Mouse (Mus musculus): Measurements from ENCODE around the gene Dhdds. TPM values are rescaled to one million over a fixed set of nuclear protein-coding genes. Genes with fewer than 3 reads are reported as not detected.
A peak's percentile ranks its signal among the peaks of the same experiment; 100 is the strongest.

Gene Dhdds
- polyA plus RNA-seq, 1 experiment, result 27.7 TPM

- H3K36me3 ChIP-seq (ENCODE audit: control insufficient read depth, insufficient read depth), result no peaks in the 10 kb centered on the region
- H3K79me3 ChIP-seq (ENCODE audit: low read depth), result no peaks in the 10 kb centered on the region
- H3K4me3 ChIP-seq (ENCODE audit: insufficient read depth, poor library complexity, severe bottlenecking), result no peak overlapping the region
- TF ChIP-seq MAX (IDR thresholded peaks at IDR 0.05) (no peak), CTCF (IDR thresholded peaks at IDR 0.05; ENCODE audit: control insufficient read depth, insufficient read depth, insufficient read length) (no peak), MYOD1 (IDR thresholded peaks at IDR 0.05; ENCODE audit: control insufficient read depth, insufficient read length, low read depth) (no peak), USF1 (IDR thresholded peaks at IDR 0.05; ENCODE audit: low read depth) (no peak), CEBPB (IDR thresholded peaks at IDR 0.05; ENCODE audit: low read depth) (no peak), FOSL1 (IDR thresholded peaks at IDR 0.05; ENCODE audit: insufficient read depth, low read length, poor library complexity, severe bottlenecking) (no peak), MYOG (IDR thresholded peaks at IDR 0.05; ENCODE audit: control insufficient read depth, extremely low read depth, insufficient read length) (no peak)
- peaks cover 44% of the 10 kb centered on the region for H3K27me3 ChIP-seq (ENCODE audit: control insufficient read depth, insufficient read depth, insufficient read length)
- H3ac ChIP-seq (ENCODE audit: control insufficient read depth, insufficient read length, low read depth), result no peak overlapping the region
- H3K79me2 ChIP-seq (ENCODE audit: control insufficient read depth, insufficient read depth), result no peaks in the 10 kb centered on the region
Measured at GRCm38 (mm10) chr4:134018038-134018778, 17.5 kb upstream of the Dhdds start.

- no peaks in the 10 kb centered on the region for H3K79me3 ChIP-seq (ENCODE audit: low read depth)
- no peak overlapping the region for H3ac ChIP-seq (ENCODE audit: control insufficient read depth, insufficient read length, low read depth)
- no peak overlapping the region for H3K4me3 ChIP-seq (ENCODE audit: insufficient read depth, poor library complexity, severe bottlenecking)
- no peaks in the 10 kb centered on the region for H3K36me3 ChIP-seq (ENCODE audit: control insufficient read depth, insufficient read depth)
- TF ChIP-seq MYOG (IDR thresholded peaks at IDR 0.05; ENCODE audit: control insufficient read depth, extremely low read depth, insufficient read length) (no peak), MYOD1 (IDR thresholded peaks at IDR 0.05; ENCODE audit: control insufficient read depth, insufficient read length, low read depth) (no peak), CTCF (IDR thresholded peaks at IDR 0.05; ENCODE audit: control insufficient read depth, insufficient read depth, insufficient read length) (no peak), FOSL1 (IDR thresholded peaks at IDR 0.05; ENCODE audit: insufficient read depth, low read length, poor library complexity, severe bottlenecking) (no peak), MAX (IDR thresholded peaks at IDR 0.05) (no peak), USF1 (IDR thresholded peaks at IDR 0.05; ENCODE audit: low read depth) (no peak), CEBPB (IDR thresholded peaks at IDR 0.05; ENCODE audit: low read depth) (no peak)
- H3K79me2 ChIP-seq (ENCODE audit: control insufficient read depth, insufficient read depth), result no peaks in the 10 kb centered on the region
- H3K27me3 ChIP-seq (ENCODE audit: control insufficient read depth, insufficient read depth, insufficient read length), result peaks cover 52% of the 10 kb centered on the region
Measured at GRCm38 (mm10) chr4:134017201-134017865, 16.6 kb upstream of the Dhdds start.

GRCm38 (mm10) chr4:134016767-134017166 lies 16.0 kb upstream of the Dhdds start:
- Histone ChIP-seq H3K4me3 (ENCODE audit: insufficient read depth, poor library complexity, severe bottlenecking) (no peak overlapping the region), H3K36me3 (ENCODE audit: control insufficient read depth, insufficient read depth) (no peaks in the 10 kb centered on the region), H3K79me2 (ENCODE audit: control insufficient read depth, insufficient read depth) (no peaks in the 10 kb centered on the region), H3K79me3 (ENCODE audit: low read depth) (no peaks in the 10 kb centered on the region), H3ac (ENCODE audit: control insufficient read depth, insufficient read length, low read depth) (no peak overlapping the region), H3K27me3 (ENCODE audit: control insufficient read depth, insufficient read depth, insufficient read length) (peaks cover 57% of the 10 kb centered on the region)
- no peak for TF ChIP-seq MYOD1 (IDR thresholded peaks at IDR 0.05; ENCODE audit: control insufficient read depth, insufficient read length, low read depth)
- no peak for TF ChIP-seq MYOG (IDR thresholded peaks at IDR 0.05; ENCODE audit: control insufficient read depth, extremely low read depth, insufficient read length)
- no peak for TF ChIP-seq CEBPB (IDR thresholded peaks at IDR 0.05; ENCODE audit: low read depth)
- no peak for TF ChIP-seq CTCF (IDR thresholded peaks at IDR 0.05; ENCODE audit: control insufficient read depth, insufficient read depth, insufficient read length)
- no peak for TF ChIP-seq FOSL1 (IDR thresholded peaks at IDR 0.05; ENCODE audit: insufficient read depth, low read length, poor library complexity, severe bottlenecking)
- no peak for TF ChIP-seq MAX (IDR thresholded peaks at IDR 0.05)
- TF ChIP-seq USF1 (IDR thresholded peaks at IDR 0.05; ENCODE audit: low read depth), result no peak

- Histone ChIP-seq H3K4me3 (ENCODE audit: insufficient read depth, poor library complexity, severe bottlenecking) (no peak overlapping the region), H3K36me3 (ENCODE audit: control insufficient read depth, insufficient read depth) (no peaks in the 10 kb centered on the region), H3K27me3 (ENCODE audit: control insufficient read depth, insufficient read depth, insufficient read length) (peaks cover 57% of the 10 kb centered on the region)
Measured at GRCm38 (mm10) chr4:134016208-134016607, 15.5 kb upstream of the Dhdds start.

GRCm38 (mm10) chr4:134012858-134013528 lies 12.3 kb upstream of the Dhdds start:
- TF ChIP-seq MYOG (IDR thresholded peaks at IDR 0.05; ENCODE audit: control insufficient read depth, extremely low read depth, insufficient read length) (no peak), CTCF (IDR thresholded peaks at IDR 0.05; ENCODE audit: control insufficient read depth, insufficient read depth, insufficient read length) (peak; percentile 42)
- no peak overlapping the region for H3K4me3 ChIP-seq (ENCODE audit: insufficient read depth, poor library complexity, severe bottlenecking)
- H3K79me3 ChIP-seq (ENCODE audit: low read depth), result no peaks in the 10 kb centered on the region

More at GRCm38 (mm10) chr4:134016208-134016607, 15.5 kb upstream of the Dhdds start:
- Histone ChIP-seq H3ac (ENCODE audit: control insufficient read depth, insufficient read length, low read depth) (no peak overlapping the region), H3K79me3 (ENCODE audit: low read depth) (no peaks in the 10 kb centered on the region), H3K79me2 (ENCODE audit: control insufficient read depth, insufficient read depth) (no peaks in the 10 kb centered on the region)
- TF ChIP-seq MAX (IDR thresholded peaks at IDR 0.05) (no peak), CTCF (IDR thresholded peaks at IDR 0.05; ENCODE audit: control insufficient read depth, insufficient read depth, insufficient read length) (no peak), MYOD1 (IDR thresholded peaks at IDR 0.05; ENCODE audit: control insufficient read depth, insufficient read length, low read depth) (no peak), CEBPB (IDR thresholded peaks at IDR 0.05; ENCODE audit: low read depth) (no peak), MYOG (IDR thresholded peaks at IDR 0.05; ENCODE audit: control insufficient read depth, extremely low read depth, insufficient read length) (no peak), USF1 (IDR thresholded peaks at IDR 0.05; ENCODE audit: low read depth) (no peak), FOSL1 (IDR thresholded peaks at IDR 0.05; ENCODE audit: insufficient read depth, low read length, poor library complexity, severe bottlenecking) (no peak)

More at GRCm38 (mm10) chr4:134012858-134013528, 12.3 kb upstream of the Dhdds start:
- H3K27me3 ChIP-seq (ENCODE audit: control insufficient read depth, insufficient read depth, insufficient read length), result peaks cover 49% of the 10 kb centered on the region
- H3K79me2 ChIP-seq (ENCODE audit: control insufficient read depth, insufficient read depth), result no peaks in the 10 kb centered on the region
- no peak overlapping the region for H3ac ChIP-seq (ENCODE audit: control insufficient read depth, insufficient read length, low read depth)
- H3K36me3 ChIP-seq (ENCODE audit: control insufficient read depth, insufficient read depth), result no peaks in the 10 kb centered on the region

Measured in C2C12 (cell line).